Mouse (Mus musculus) left cerebral cortex, adult 2 months (tissue): ENCODE data around the gene Rhpn2. TPM values are rescaled to one million over a fixed set of nuclear protein-coding genes. Genes with fewer than 3 reads are reported as not detected.
A peak's percentile ranks its signal among the peaks of the same experiment; 100 is the strongest.

Source experiments
- DNase-seq, 2 experiments: peaks; one replicate each; pipeline ENCODE4 v3.0.0; 2021 to 2022; ENCODE audit warnings: low spot score in 2 of 2, mixed read lengths in 1 of 2; ENCODE audit errors: extremely low spot score in 1 of 2
- H3K27ac ChIP-seq: fragments of 200-600 bp; 2 replicates; pipeline ENCODE4 v1.8.1; 2022
- H3K4me3 ChIP-seq: fragments of 200-600 bp; 2 replicates; pipeline ENCODE4 v1.8.1; 2022
- CTCF ChIP-seq: fragments of 200-600 bp; IDR thresholded peaks from 2 replicates; pipeline ENCODE4 v1.8.1; 2022; ENCODE audit warnings: antibody characterized with exemption, mild to moderate bottlenecking, moderate library complexity
- intact Hi-C: fragments of 180-260 bp; cut with DNase I; formaldehyde crosslinking; loops from one replicate; pipeline ENCODE4 v1.15.1; 2025
- total RNA-seq, 2 experiments: library from RNA; stranded (reverse); gene quantifications; 2 replicates each; pipeline ENCODE4 v1.2.3; 2021

The Rhpn2 gene
- total RNA-seq, 2 experiments from 2014 or later: 5.8 to 6.2 TPM

DNA sequence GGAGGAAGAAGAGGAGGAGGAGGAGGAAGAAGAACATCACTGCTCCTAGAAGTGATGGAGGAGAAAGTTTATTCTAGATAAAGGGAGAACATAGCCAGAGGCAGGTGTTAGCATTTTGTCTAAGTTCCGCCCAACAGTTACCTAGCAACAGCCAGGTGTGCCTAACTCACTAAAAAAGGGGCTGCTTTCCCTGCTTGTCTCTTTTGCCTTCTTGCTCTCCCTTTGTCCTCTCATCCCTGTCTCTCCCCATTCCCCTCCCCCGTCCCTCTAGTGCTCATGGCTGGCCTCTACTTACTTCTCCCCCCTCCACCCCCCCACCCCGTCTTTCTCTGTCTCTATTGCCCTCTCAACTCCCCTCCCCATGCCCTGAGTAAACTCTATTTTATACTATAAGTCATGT is 11.8 kb upstream of the Rhpn2 start:
- Histone ChIP-seq H3K27ac (no peak overlapping the region), H3K4me3 (no peak overlapping the region)
- TF ChIP-seq CTCF: no peak
- no peak for DNase-seq
- intact Hi-C loops: no loop called here

DNA sequence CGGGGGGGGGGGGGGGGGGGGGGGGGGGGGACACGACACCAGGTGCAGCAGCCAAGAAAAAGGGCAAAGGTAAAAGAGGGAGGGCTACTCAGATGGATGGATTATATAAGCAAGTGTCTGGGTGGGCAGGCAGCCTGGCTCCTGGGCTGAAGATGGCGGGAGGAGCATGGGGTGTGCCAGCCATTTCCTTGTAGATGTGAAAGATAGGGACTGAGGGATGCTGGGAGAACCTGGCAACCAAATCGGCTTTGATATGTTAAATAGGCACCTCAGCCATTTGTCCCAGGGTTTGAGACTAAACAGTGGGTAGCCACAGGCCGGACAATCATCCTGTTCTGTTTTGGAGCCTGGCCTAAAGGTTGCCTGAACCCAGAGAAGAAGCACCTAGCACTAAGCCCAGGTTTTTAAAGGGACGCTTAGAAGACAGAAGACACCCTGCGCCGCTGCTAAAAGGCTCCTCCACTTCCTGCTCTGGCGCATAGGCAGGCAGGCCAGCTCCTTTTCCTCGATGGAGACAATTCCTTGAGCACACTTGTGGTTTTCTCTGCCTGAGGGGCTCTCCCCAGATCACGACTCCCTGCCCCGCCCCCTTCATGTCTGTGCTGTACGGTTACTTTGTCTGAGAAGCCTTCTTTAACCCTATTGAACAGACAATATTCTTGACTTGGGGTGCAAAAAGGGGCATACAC is 11.1 kb upstream of the Rhpn2 start:
- TF ChIP-seq CTCF: no peak

DNA sequence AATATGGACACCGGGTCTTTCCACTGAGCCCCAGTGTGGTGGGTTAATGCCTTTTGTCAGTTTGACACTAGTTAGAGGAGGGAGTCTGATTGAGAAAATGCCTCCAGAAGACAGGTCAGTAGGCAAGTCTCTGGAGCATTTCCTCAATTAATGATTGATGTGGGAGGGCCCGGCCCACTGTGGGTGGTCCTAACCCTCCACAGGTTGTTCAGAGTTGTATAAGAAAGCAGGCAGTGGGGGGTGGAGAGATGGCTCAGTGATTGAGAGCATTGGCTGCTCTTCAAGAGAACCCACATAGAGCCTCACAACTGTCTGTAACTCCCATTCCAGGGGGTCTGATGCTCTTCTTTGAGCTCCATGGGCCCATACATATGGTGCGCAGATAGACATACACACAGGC is 2.4 kb upstream of the Rhpn2 start:
- Histone ChIP-seq H3K27ac (no peak overlapping the region), H3K4me3 (no peak overlapping the region)
- no peak for TF ChIP-seq CTCF
- no peak for DNase-seq
- intact Hi-C loops: loop anchor here (10.0 kb wide), 1 partner anchor 223 kb away; the partner anchor contains the start of gene Nudt19

More for the DNA sequence above, 11.1 kb upstream of the Rhpn2 start:
- intact Hi-C loops: no loop called here
- H3K27ac ChIP-seq: no peak overlapping the region
- DNase-seq: no peak
- no peak overlapping the region for H3K4me3 ChIP-seq

DNA sequence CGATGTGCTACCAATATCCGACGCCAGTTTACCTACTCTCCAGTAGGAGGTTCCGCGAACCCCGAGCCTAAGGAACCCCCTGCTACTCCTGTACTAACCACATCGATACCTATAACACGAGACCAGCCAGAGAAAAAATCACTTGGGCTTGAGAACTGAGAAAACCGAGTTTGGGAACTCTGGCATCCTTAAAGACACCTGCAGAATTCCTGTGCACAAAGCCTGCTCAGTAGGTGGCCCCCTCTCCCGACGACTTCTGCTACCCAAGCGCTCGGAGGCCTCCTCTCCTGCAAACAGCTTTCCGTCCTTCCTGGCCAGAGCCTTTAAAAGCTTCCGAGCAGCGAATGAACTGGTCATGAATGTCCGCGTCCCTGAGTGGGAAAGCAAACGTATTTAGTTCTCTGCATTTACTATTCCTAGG is 729 bp upstream of the Rhpn2 start:
- DNase-seq: peak; percentile 50 to 51
- Histone ChIP-seq H3K27ac (peak overlapping the region; percentile 60; the same call in 1 of the 2 replicates), H3K4me3 (peak overlapping the region; percentile 69)
- intact Hi-C loops: loop anchor here (10.0 kb wide), 1 partner anchor 222 kb away; the partner anchor contains the start of gene Nudt19
- peak; percentile 32 for TF ChIP-seq CTCF

DNA sequence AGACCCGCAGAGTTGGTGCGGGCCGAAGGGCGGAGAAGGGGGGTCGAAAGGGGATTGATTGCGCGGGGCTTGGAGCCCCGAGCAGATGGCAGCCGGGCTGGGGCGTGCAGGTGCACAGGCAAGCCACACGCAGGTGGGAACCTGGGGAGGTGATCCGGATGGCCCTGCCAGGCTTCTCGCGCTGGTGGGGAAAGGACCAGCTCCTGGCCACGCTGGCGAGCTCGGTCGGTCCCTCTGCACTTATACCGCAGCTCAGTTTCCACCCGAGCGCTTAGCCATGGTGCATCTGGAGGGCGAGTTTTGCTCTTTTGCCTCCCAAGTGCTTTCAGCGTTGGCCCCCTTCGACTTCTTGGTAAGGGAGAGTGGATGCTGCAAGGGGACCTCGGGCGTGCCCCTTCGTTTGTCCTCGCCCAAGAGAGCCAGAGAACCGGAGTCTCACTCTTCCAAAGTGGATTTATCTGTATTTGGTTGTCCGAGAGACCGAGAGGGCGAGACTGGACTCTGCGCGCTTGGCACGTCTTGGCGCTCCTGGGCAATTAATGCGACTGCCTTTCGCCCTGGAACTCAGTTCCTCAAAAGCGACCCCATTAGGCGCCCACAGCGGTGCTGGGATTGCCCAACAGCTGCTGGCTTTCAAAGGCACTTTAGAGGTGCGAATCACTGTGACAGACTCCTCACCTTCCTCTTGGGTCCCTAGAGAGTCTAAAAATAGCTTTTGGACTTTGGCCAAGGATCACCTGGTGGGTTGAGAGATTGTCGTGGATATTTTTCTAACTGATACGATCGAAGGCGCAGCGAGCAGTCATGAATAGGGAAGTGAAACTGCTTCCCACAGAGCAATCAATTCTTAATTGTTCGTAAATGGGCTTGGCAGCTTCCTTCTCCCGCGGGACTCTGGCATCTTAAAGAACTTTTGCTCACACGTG is 820 bp downstream of the Rhpn2 start:
- intact Hi-C loops: loop anchor here (2.0 to 10.0 kb wide), 2 partner anchors 62 to 220 kb away; partner anchors contain the start of genes Cep89, Faap24 and Nudt19
- no peak for TF ChIP-seq CTCF
- Histone ChIP-seq H3K27ac (no peak overlapping the region; the same call in 1 of the 2 replicates), H3K4me3 (peak overlapping the region; percentile 69)
- DNase-seq: peak; percentile 15 to 16

DNA sequence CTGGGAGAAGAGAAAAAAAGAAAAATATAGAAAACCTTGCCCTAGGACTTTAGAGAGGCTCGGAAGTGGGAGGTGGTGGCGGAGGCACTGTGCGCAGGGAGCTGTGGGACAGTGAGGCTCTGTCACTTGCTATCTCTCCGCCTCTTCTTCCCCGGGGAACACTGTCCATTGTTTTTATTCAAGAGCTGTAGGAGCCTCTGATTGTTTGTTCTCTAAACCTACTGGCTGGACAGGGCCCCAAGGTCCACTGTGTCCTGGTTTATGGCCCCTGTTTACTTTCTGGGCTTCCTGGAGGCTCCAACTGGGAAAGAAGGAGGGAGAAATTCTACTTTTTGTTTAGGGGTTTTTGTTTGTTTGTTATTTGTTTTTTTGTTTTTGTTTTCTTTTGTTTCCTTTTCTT is 6.2 kb downstream of the Rhpn2 start:
- intact Hi-C loops: no loop called here
- DNase-seq: no peak
- TF ChIP-seq CTCF: no peak
- H3K27ac ChIP-seq: peak overlapping the region; percentile 25; the same call in 1 of the 2 replicates
- no peak overlapping the region for H3K4me3 ChIP-seq

DNA sequence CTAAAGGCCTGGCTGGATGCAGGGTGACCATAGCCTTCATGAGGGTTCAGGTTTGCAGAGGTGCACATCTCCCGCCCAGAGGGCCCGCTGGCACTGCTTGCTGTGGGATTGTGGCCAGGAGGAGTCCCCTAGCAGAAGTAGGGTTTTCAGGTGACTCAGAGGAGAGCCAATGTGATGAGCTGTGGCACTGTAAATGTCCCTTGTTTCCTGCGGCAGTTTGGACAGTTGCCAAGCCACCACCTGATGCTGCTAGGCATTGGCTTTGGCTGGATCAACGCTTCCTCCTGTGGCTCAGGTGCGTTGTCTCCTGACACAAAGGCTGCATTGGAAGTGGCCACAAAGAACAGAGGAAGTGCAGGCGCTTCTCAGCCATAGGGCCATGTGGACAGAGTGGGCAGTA is 7.3 kb downstream of the Rhpn2 start:
- DNase-seq: no peak
- peak overlapping the region; percentile 11; the same call in 1 of the 2 replicates for H3K27ac ChIP-seq

DNA sequence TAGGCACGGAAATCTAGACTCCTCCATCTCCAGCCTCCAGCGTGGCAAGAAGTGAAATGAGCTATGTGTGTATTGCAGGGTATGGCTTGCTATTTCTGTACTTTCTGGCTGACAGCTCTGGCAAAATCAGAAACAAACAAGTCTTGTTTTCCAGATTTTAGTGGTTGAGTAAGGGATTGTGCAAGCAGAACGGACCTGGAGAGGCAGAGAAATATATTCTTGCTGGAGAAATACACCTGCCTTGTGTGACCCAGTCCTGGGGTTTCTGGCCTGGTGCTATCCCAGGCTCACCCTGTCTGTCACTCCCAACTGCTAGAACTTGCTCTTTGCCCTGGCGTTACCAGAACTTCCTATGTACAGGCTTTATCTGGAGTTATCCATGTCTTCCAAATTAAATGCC is 8.5 kb downstream of the Rhpn2 start:
- TF ChIP-seq CTCF: no peak
- peak overlapping the region; percentile 47 for H3K27ac ChIP-seq
- H3K4me3 ChIP-seq: no peak overlapping the region
- DNase-seq: no peak
- intact Hi-C loops: no loop called here

More for the DNA sequence above, 7.3 kb downstream of the Rhpn2 start:
- no peak overlapping the region for H3K4me3 ChIP-seq
- intact Hi-C loops: no loop called here
- TF ChIP-seq CTCF: no peak

DNA sequence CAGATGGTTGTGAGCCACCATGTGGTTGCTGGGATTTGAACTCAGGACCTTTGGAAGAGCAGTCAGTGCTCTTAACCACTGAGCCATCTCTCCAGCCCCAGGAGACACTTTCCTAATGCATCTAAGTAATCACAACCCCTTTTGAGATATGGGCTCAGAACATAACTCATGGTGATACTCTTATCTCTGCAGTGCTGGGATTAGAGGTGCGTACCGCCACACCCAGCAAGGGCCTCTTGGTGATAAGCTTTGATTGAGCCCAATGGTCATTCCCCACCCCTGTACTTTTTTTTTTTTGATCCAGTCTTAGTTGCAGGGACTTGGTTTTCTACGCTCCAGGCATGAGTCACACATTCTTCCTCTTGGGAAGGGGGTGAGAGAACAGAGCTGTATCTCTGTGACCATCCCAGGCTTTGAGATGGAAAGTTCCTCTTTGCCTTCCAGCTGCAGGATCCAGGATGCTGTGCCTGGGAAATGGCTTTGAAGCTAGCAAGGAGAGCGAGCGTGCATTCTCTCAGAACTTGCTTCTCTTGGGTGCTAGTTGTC is 10.9 kb downstream of the Rhpn2 start:
- Histone ChIP-seq H3K27ac (no peak overlapping the region), H3K4me3 (no peak overlapping the region)
- intact Hi-C loops: no loop called here
- no peak for TF ChIP-seq CTCF
- DNase-seq: no peak

DNA sequence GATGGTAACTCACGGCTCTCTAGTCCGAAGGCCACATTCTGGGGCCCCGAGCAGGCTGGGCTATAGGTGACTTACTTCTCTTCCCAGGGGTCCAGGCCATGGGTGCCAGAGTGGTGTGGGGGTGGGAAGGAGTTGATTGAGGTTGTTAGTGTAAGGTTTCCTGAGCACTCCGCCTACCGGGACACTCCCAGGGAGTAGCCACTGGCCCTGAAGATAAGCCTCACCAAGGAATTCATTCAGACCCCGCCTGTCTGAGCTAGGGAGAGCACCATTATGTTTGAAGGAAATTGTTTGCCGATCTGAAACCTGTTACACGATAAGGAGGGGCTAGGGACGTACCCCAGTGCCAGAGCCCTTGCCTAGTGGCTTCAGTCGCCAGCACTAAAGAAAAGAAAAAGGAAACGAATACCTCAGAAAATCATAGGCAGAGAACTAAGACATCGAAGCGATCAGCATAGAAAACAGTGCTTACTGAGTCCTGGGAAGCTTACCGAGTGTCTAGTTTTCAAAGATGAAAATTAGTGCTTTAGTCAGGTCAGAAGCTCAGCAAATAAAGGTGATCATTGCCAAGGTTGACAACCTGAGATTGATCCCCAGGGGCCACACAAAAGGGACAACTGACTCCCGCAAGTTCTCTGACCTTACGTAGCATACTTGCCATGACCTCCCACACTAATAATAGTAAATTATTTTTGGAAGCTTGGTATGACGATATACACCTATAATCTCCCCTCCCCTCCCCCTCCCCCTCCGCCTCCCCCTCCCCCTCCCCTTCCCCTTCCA is 14.1 kb downstream of the Rhpn2 start:
- Histone ChIP-seq H3K27ac (no peak overlapping the region), H3K4me3 (no peak overlapping the region)
- no peak for TF ChIP-seq CTCF
- no peak for DNase-seq
- intact Hi-C loops: no loop called here

DNA sequence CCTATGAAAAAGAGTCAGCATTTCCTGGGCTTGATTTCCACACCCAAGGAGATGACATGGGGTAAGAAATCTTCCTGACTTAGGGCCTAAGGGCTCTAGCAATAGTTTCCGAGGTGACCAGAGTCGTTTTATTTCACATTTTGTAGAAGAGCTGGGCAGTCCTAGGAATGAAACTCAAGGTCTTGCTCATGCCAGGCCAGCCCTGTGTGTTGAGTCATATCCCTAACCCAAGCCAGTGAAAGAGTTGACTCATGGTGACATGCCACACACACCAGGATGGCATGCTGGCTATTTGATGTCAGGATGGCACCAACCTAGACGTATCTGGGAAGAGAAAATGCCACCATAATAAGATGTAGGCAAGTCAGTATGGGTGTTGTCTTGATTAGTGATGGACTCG is 15.1 kb downstream of the Rhpn2 start:
- no peak overlapping the region for H3K27ac ChIP-seq
- TF ChIP-seq CTCF: no peak
- no peak overlapping the region for H3K4me3 ChIP-seq
- no peak for DNase-seq
- intact Hi-C loops: loop anchor here (1.0 kb wide), 1 partner anchor 42 kb away; no protein-coding TSS in a partner anchor
